Mouse (Mus musculus): Measurements from ENCODE around the gene Slc38a2.

The Slc38a2 gene

GRCm38 (mm10) chr15:96695455-96696421 is 3.8 kb downstream of the Slc38a2 start:
- DNase-seq (ENCODE audit: low read depth, low spot score): no peak

GRCm38 (mm10) chr15:96694988-96695387 is 4.5 kb downstream of the Slc38a2 start:
- DNase-seq (ENCODE audit: low read depth, low spot score): no peak

- no peak for DNase-seq (ENCODE audit: low read depth, low spot score)
Measured at GRCm38 (mm10) chr15:96693688-96694087, 5.8 kb downstream of the Slc38a2 start.

- no peak for DNase-seq (ENCODE audit: low read depth, low spot score)
Measured at GRCm38 (mm10) chr15:96692401-96692800, 7.1 kb downstream of the Slc38a2 start.

- no peak for DNase-seq (ENCODE audit: low read depth, low spot score)
Measured at GRCm38 (mm10) chr15:96691381-96691780, 8.1 kb downstream of the Slc38a2 start.

GRCm38 (mm10) chr15:96690829-96691228 is 8.7 kb downstream of the Slc38a2 start:
- no peak for DNase-seq (ENCODE audit: low read depth, low spot score)

GRCm38 (mm10) chr15:96689919-96690318 is 9.6 kb downstream of the Slc38a2 start:
- DNase-seq (ENCODE audit: low read depth, low spot score): no peak

GRCm38 (mm10) chr15:96688784-96689318 is 10.7 kb downstream of the Slc38a2 start:
- DNase-seq (ENCODE audit: low read depth, low spot score): no peak

GRCm38 (mm10) chr15:96688036-96688435 is 11.5 kb downstream of the Slc38a2 start:
- no peak for DNase-seq (ENCODE audit: low read depth, low spot score)

GRCm38 (mm10) chr15:96687366-96687765 is 12.2 kb downstream of the Slc38a2 start:
- DNase-seq (ENCODE audit: low read depth, low spot score): no peak

- no peak for DNase-seq (ENCODE audit: low read depth, low spot score)
Measured at GRCm38 (mm10) chr15:96686201-96687159, 13.1 kb downstream of the Slc38a2 start.

- no peak for DNase-seq (ENCODE audit: low read depth, low spot score)
Measured at GRCm38 (mm10) chr15:96685273-96685672, 14.3 kb downstream of the Slc38a2 start.

- no peak for DNase-seq (ENCODE audit: low read depth, low spot score)
Measured at GRCm38 (mm10) chr15:96684132-96684830, 15.2 kb downstream of the Slc38a2 start.

GRCm38 (mm10) chr15:96678871-96679773 is 20.4 kb downstream of the Slc38a2 start:
- DNase-seq (ENCODE audit: low read depth, low spot score): no peak

- DNase-seq (ENCODE audit: low read depth, low spot score): no peak
Measured at GRCm38 (mm10) chr15:96676518-96676917, 23.0 kb downstream of the Slc38a2 start.

GRCm38 (mm10) chr15:96675744-96676143 is 23.8 kb downstream of the Slc38a2 start:
- DNase-seq (ENCODE audit: low read depth, low spot score): no peak

- DNase-seq (ENCODE audit: low read depth, low spot score): no peak
Measured at GRCm38 (mm10) chr15:96675055-96675454, 24.5 kb downstream of the Slc38a2 start.

- DNase-seq (ENCODE audit: low read depth, low spot score): no peak
Measured at GRCm38 (mm10) chr15:96674089-96674488, 25.4 kb downstream of the Slc38a2 start.

- no peak for DNase-seq (ENCODE audit: low read depth, low spot score)
Measured at GRCm38 (mm10) chr15:96669721-96670120, 29.8 kb downstream of the Slc38a2 start.

GRCm38 (mm10) chr15:96666663-96667062 is 32.9 kb downstream of the Slc38a2 start:
- DNase-seq (ENCODE audit: low read depth, low spot score): peak; percentile 67

Measured in forelimb bud, embryonic 11.5 days (tissue).